Mouse (Mus musculus) MEL (cell line): ENCODE measurements around the gene Zfyve21. TPM values are rescaled to one million over a fixed set of nuclear protein-coding genes. Genes with fewer than 3 reads are reported as not detected.

Source experiments
- DNase-seq: peaks from one replicate; pipeline ENCODE4 v3.0.0; 2011; ENCODE audit warnings: low read depth, low spot score
- H3K27ac ChIP-seq: 2 replicates; pipeline ENCODE4 v1.5.1; 2012; ENCODE audit warnings: low read depth, mild to moderate bottlenecking, control low read depth, low read length, moderate library complexity; ENCODE audit not compliant: control insufficient read depth
- H3K27me3 ChIP-seq, 2 experiments: fragments of 150-350 bp in 1 of 2; sonication (generic) in 1 of 2; 2 replicates each; pipeline ENCODE4 v1.6.1; 2012; ENCODE audit warnings: low read length in 2 of 2, mild to moderate bottlenecking in 2 of 2, improper control_type of control experiment in 1 of 2, moderate library complexity in 1 of 2; ENCODE audit not compliant: insufficient read depth in 2 of 2, control insufficient read depth in 1 of 2
- H3K36me3 ChIP-seq, 2 experiments: 2 replicates each; pipeline ENCODE4 v1.6.1; 2012 to 2014; ENCODE audit warnings: low read length in 2 of 2, improper control_type of control experiment in 1 of 2, inconsistent platforms in 1 of 2, mild to moderate bottlenecking in 1 of 2; ENCODE audit not compliant: insufficient read depth in 2 of 2, control insufficient read depth in 1 of 2
- H3K4me1 ChIP-seq, 2 experiments: fragments of 150-350 bp in 1 of 2; sonication (generic) in 1 of 2; 2 replicates each; pipeline ENCODE4 v1.6.1; 2012; ENCODE audit warnings: low read length in 2 of 2, improper control_type of control experiment in 1 of 2, mild to moderate bottlenecking in 1 of 2; ENCODE audit not compliant: insufficient read depth in 2 of 2, control insufficient read depth in 1 of 2
- H3K4me3 ChIP-seq, 2 experiments: fragments of 150-350 bp in 1 of 2; sonication (generic) in 1 of 2; 2 replicates each; pipeline ENCODE4 v1.5.1; 2012; ENCODE audit warnings: low read depth in 2 of 2, low read length in 2 of 2, mild to moderate bottlenecking in 2 of 2, moderate library complexity in 2 of 2, control low read depth in 1 of 2, improper control_type of control experiment in 1 of 2; ENCODE audit not compliant: control insufficient read depth in 1 of 2, insufficient read depth in 1 of 2
- H3K79me2 ChIP-seq: 2 replicates; pipeline ENCODE4 v1.6.1; 2012; ENCODE audit warnings: mild to moderate bottlenecking, low read length, moderate library complexity; ENCODE audit not compliant: control insufficient read depth, poor library complexity, insufficient read depth
- H3K9ac ChIP-seq: 2 replicates; pipeline ENCODE4 v1.6.1; 2012; ENCODE audit warnings: low read depth, mild to moderate bottlenecking, control low read depth, low read length, moderate library complexity; ENCODE audit not compliant: control insufficient read depth, poor library complexity, severe bottlenecking
- H3K9me3 ChIP-seq: fragments of 150-350 bp; sonication (generic); replicated peaks from 2 replicates; pipeline ENCODE4 v1.6.1; 2012; ENCODE audit warnings: mild to moderate bottlenecking, low read length, improper control_type of control experiment, moderate library complexity; ENCODE audit not compliant: insufficient read depth
- CTCF ChIP-seq, 3 experiments: IDR thresholded peaks in 2 of 3; conservative IDR thresholded peaks in 1 of 3; 2 replicates each; pipeline ENCODE4 v1.5.1; 2011 to 2012; ENCODE audit warnings: low read length in 3 of 3, low read depth in 2 of 3, mild to moderate bottlenecking in 2 of 3, improper control_type of control experiment in 1 of 3, inconsistent platforms in 1 of 3, mixed read lengths in 1 of 3, moderate library complexity in 1 of 3; ENCODE audit not compliant: control insufficient read depth in 1 of 3, insufficient read depth in 1 of 3, poor library complexity in 1 of 3, severe bottlenecking in 1 of 3
- E2F4 ChIP-seq: IDR thresholded peaks from 2 replicates; pipeline ENCODE4 v1.6.1; 2011; ENCODE audit warnings: low read depth, low read length, improper control_type of control experiment, borderline replicate concordance
- GATA1 ChIP-seq: IDR thresholded peaks from 2 replicates; pipeline ENCODE4 v1.6.1; 2011; ENCODE audit warnings: low read depth, low read length, improper control_type of control experiment
- HCFC1 ChIP-seq: IDR thresholded peaks from 2 replicates; pipeline ENCODE4 v1.6.1; 2012; ENCODE audit warnings: low read depth, mild to moderate bottlenecking, inconsistent platforms, low read length, improper control_type of control experiment, moderate library complexity
- KAT2A ChIP-seq: conservative IDR thresholded peaks from 2 replicates; pipeline ENCODE4 v1.6.1; 2012; ENCODE audit warnings: low read depth, low read length, improper control_type of control experiment, inconsistent platforms
- MAZ ChIP-seq: IDR thresholded peaks from 2 replicates; pipeline ENCODE4 v1.6.1; 2012; ENCODE audit warnings: low read depth, mild to moderate bottlenecking, inconsistent platforms, low read length, improper control_type of control experiment
- MXI1 ChIP-seq: IDR thresholded peaks from 2 replicates; pipeline ENCODE4 v1.6.1; 2011; ENCODE audit warnings: mild to moderate bottlenecking, low read depth, low read length, improper control_type of control experiment
- NELFE ChIP-seq: IDR thresholded peaks from 2 replicates; pipeline ENCODE4 v1.6.1; 2011; ENCODE audit warnings: low read depth, low read length, improper control_type of control experiment
- POLR2AphosphoS2 ChIP-seq: IDR thresholded peaks from 2 replicates; pipeline ENCODE4 v1.6.1; 2011; ENCODE audit warnings: low read length, improper control_type of control experiment
- SMC3 ChIP-seq: IDR thresholded peaks from 2 replicates; pipeline ENCODE4 v1.6.1; 2011; ENCODE audit warnings: low read depth, low read length, improper control_type of control experiment
- TAL1 ChIP-seq: IDR thresholded peaks from 2 replicates; pipeline ENCODE4 v1.6.1; 2012; ENCODE audit warnings: mild to moderate bottlenecking, inconsistent platforms, low read length, moderate library complexity, mixed read lengths
- USF2 ChIP-seq, 2 experiments: IDR thresholded peaks; 2 replicates each; pipeline ENCODE4 v1.6.1; 2011 to 2012; ENCODE audit warnings: improper control_type of control experiment in 2 of 2, low read length in 2 of 2, borderline replicate concordance in 1 of 2, inconsistent platforms in 1 of 2, low read depth in 1 of 2, mild to moderate bottlenecking in 1 of 2; ENCODE audit not compliant: insufficient read depth in 1 of 2
- polyA plus RNA-seq, 2 experiments: library from polyadenylated mRNA; stranded (reverse) in 1 of 2; unstranded in 1 of 2; fragments of >175 nt in 1 of 2; fragments of >200 nt in 1 of 2; gene quantifications; 2 replicates each; pipeline versions ENCODE4 v1.2.1 to v1.2.4; 2012; ENCODE audit warnings: low replicate concordance in 2 of 2, low read depth in 1 of 2; ENCODE audit not compliant: insufficient read length in 2 of 2, insufficient read depth in 1 of 2, missing spikeins in 1 of 2
- total RNA-seq: library from RNA; depleted of rRNA; stranded (reverse); fragments of 300-350 nt; gene quantifications from 2 replicates; pipeline ENCODE4 v1.2.3, GENCODE M21; 2012

Gene Zfyve21
- total and polyA plus RNA-seq, 3 experiments, result 8.1 to 9.1 TPM; not detected in 1

- Histone ChIP-seq H3K9ac (no peak overlapping the region), H3K9me3 (no peaks in the 10 kb centered on the region), H3K4me1 (0 out of 4 replicates have a peak, but pooled peaks cover 2 to 8% of the 10 kb centered on the region in 2 experiments), H3K27ac (no peak overlapping the region), H3K4me3 (no peak overlapping the region), H3K79me2 (peaks cover 11% of the 10 kb centered on the region; the same call in 1 of the 2 replicates), H3K27me3 (no peaks in the 10 kb centered on the region), H3K36me3 (peaks cover 2 to 4% of the 10 kb centered on the region in 2 experiments; a peak in 2 of 4 replicates)
- TF ChIP-seq KAT2A, result no peak
- no peak for DNase-seq
Observed at GRCm38 (mm10) chr12:111770651-111771050, 43.3 kb upstream of the Zfyve21 start.

- peaks cover 2 to 10% of the 10 kb centered on the region in 2 experiments; a peak in 2 of 4 replicates for H3K36me3 ChIP-seq
- H3K4me1 ChIP-seq, result 0 out of 4 replicates have a peak, but pooled peaks cover 0 to 5% of the 10 kb centered on the region in 2 experiments
- no peaks in the 10 kb centered on the region for H3K9me3 ChIP-seq
- no peak overlapping the region for H3K9ac ChIP-seq
- H3K79me2 ChIP-seq, result peaks cover 10% of the 10 kb centered on the region; the same call in 1 of the 2 replicates
- no peak overlapping the region for H3K4me3 ChIP-seq
- TF ChIP-seq E2F4, result no peak
- TF ChIP-seq POLR2AphosphoS2, result no peak
- no peak for TF ChIP-seq KAT2A
- no peak overlapping the region for H3K27ac ChIP-seq
- H3K27me3 ChIP-seq, result no peaks in the 10 kb centered on the region
- DNase-seq, result no peak
Observed at GRCm38 (mm10) chr12:111774156-111774555, 39.8 kb upstream of the Zfyve21 start.

- no peak overlapping the region for H3K9ac ChIP-seq
- H3K27ac ChIP-seq, result no peak overlapping the region
- H3K4me3 ChIP-seq, result no peak overlapping the region
- 0 out of 4 replicates have a peak, but pooled peaks cover 0 to under 1% of the 10 kb centered on the region in 2 experiments for H3K4me1 ChIP-seq
- TF ChIP-seq GATA1 (no peak), USF2 (IDR thresholded peaks at IDR 0.05; ENCODE audit: borderline replicate concordance in 1 of 2, insufficient read depth in 1 of 2, low read depth in 1 of 2, low read length in 2 of 2) (no peak), NELFE (no peak), KAT2A (no peak), TAL1 (no peak), HCFC1 (no peak), MAZ (no peak), CTCF (IDR thresholded peaks at IDR 0.05 in 2 of 3, conservative IDR thresholded peaks at IDR 0.05 in 1 of 3; ENCODE audit: control insufficient read depth in 1 of 3, insufficient read depth in 1 of 3, low read depth in 2 of 3, low read length in 3 of 3, poor library complexity in 1 of 3, severe bottlenecking in 1 of 3) (no peak), MXI1 (no peak), SMC3 (no peak)
- DNase-seq, result no peak
- peaks cover 7% of the 10 kb centered on the region; the same call in 1 of the 2 replicates for H3K79me2 ChIP-seq
- no peaks in the 10 kb centered on the region for H3K27me3 ChIP-seq
- H3K9me3 ChIP-seq, result no peaks in the 10 kb centered on the region
- peaks cover 0 to 10% of the 10 kb centered on the region in 2 experiments; a peak in 2 of 4 replicates for H3K36me3 ChIP-seq
Observed at GRCm38 (mm10) chr12:111774845-111775244, 39.1 kb upstream of the Zfyve21 start.
